Mouse (Mus musculus): ENCODE measurements around the gene Cisd3. TPM values are rescaled to one million over a fixed set of nuclear protein-coding genes. Genes with fewer than 3 reads are reported as not detected.
A peak's percentile ranks its signal among the peaks of the same experiment; 100 is the strongest.

Gene Cisd3
- polyA plus RNA-seq, 1 experiment from 2014 or later, result 53.1 TPM

GRCm38 (mm10) chr11:97669829-97670228 is 15.8 kb upstream of the Cisd3 start:
- peaks cover 34% of the 10 kb centered on the region for H3K4me1 ChIP-seq (ENCODE audit: insufficient read depth, low read length)
- peaks cover 77% of the 10 kb centered on the region for H3K36me3 ChIP-seq (ENCODE audit: insufficient read depth, low read length)
- no peak overlapping the region for H3K4me3 ChIP-seq (ENCODE audit: low read length)
- no peaks in the 10 kb centered on the region for H3K27me3 ChIP-seq (ENCODE audit: insufficient read depth, low read length)
- H3K4me2 ChIP-seq (replicated peaks; ENCODE audit: low read depth, low read length), result no peak overlapping the region
- H3K9me3 ChIP-seq (ENCODE audit: low read length), result no peaks in the 10 kb centered on the region
- 22% methylated on average over 6 of the region's 6 CpGs for WGBS
- peak overlapping the region; percentile 80 for H3K27ac ChIP-seq (ENCODE audit: low read length)
- H3K9ac ChIP-seq (replicated peaks; ENCODE audit: low read length), result no peak overlapping the region
- ATAC-seq (ENCODE audit: low FRiP score, low TSS enrichment), result peak; percentile 21; the same call in 1 of the 2 replicates

DNA sequence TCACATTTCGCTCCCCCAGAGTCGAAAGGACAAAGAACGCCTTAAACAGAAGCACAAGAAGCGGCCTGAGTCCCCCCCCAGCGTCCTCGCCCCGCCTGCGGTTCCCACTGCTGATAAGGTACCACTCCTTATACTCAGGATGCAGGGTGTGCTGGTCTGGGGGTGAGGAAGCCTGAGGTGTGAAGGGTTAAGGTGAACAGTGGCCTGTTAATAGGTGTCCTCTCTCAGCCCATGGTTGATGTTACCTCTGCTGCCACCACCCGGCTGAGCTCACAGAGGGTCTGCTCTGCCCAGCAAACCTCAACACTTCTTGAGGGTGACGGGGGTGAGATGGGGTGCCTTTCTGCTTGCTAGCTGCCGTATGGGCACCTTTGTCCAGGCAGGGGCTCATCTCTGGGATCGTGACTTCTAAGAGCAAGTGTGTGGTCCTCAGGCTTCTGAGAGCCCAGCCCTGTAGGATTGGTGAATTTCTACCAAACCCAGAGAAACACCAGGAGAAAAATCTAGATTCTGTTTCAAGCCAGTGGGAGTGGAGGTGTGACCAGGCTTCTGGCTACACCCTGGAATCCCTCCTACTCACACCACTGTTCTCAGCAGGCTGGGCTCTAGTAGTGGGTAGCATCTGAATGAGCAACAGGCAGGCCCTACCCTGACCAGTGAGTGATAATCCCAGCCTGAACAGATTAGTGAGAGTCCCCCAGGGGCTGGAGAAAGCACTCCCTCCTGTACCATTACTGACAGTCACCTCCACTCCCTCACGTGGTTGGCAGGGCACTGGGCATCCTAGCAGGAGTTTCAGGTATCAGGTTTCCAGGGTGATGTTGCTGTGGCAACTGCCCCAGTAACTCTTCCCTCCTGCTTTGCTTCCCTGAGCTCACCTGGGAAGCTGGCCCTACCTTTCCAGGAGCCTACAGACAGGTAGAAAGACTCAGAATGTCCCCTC is 15.1 kb upstream of the Cisd3 start:
- Histone ChIP-seq H3K27me3 (ENCODE audit: insufficient read depth, low read length) (no peaks in the 10 kb centered on the region), H3K4me2 (replicated peaks; ENCODE audit: low read depth, low read length) (no peak overlapping the region), H3K36me3 (ENCODE audit: insufficient read depth, low read length) (peaks cover 81% of the 10 kb centered on the region), H3K4me3 (ENCODE audit: low read length) (no peak overlapping the region), H3K27ac (ENCODE audit: low read length) (peak overlapping the region; percentile 33; the same call in 1 of the 2 replicates), H3K4me1 (ENCODE audit: insufficient read depth, low read length) (peaks cover 28% of the 10 kb centered on the region), H3K9me3 (ENCODE audit: low read length) (no peaks in the 10 kb centered on the region), H3K9ac (replicated peaks; ENCODE audit: low read length) (no peak overlapping the region)
- WGBS, result 65% methylated on average over 13 of the region's 13 CpGs
- ATAC-seq (ENCODE audit: low FRiP score, low TSS enrichment), result no peak

GRCm38 (mm10) chr11:97671177-97671527 is 14.5 kb upstream of the Cisd3 start:
- H3K36me3 ChIP-seq (ENCODE audit: insufficient read depth, low read length), result peaks cover 79% of the 10 kb centered on the region
- H3K4me3 ChIP-seq (ENCODE audit: low read length), result no peak overlapping the region
- no peaks in the 10 kb centered on the region for H3K9me3 ChIP-seq (ENCODE audit: low read length)
- H3K4me1 ChIP-seq (ENCODE audit: insufficient read depth, low read length), result peaks cover 28% of the 10 kb centered on the region
- no peak for ATAC-seq (ENCODE audit: low FRiP score, low TSS enrichment)
- 52% methylated on average over 2 of the region's 2 CpGs for WGBS
- H3K9ac ChIP-seq (replicated peaks; ENCODE audit: low read length), result no peak overlapping the region
- no peak overlapping the region for H3K4me2 ChIP-seq (replicated peaks; ENCODE audit: low read depth, low read length)
- no peak overlapping the region for H3K27ac ChIP-seq (ENCODE audit: low read length)
- H3K27me3 ChIP-seq (ENCODE audit: insufficient read depth, low read length), result no peaks in the 10 kb centered on the region

GRCm38 (mm10) chr11:97673148-97673547 is 12.5 kb upstream of the Cisd3 start:
- H3K9ac ChIP-seq (replicated peaks; ENCODE audit: low read length), result no peak overlapping the region
- ATAC-seq (ENCODE audit: low FRiP score, low TSS enrichment), result no peak
- no peaks in the 10 kb centered on the region for H3K9me3 ChIP-seq (ENCODE audit: low read length)
- no peak overlapping the region for H3K27ac ChIP-seq (ENCODE audit: low read length)
- H3K4me2 ChIP-seq (replicated peaks; ENCODE audit: low read depth, low read length), result no peak overlapping the region
- peaks cover 75% of the 10 kb centered on the region for H3K36me3 ChIP-seq (ENCODE audit: insufficient read depth, low read length)
- peaks cover 28% of the 10 kb centered on the region for H3K4me1 ChIP-seq (ENCODE audit: insufficient read depth, low read length)
- H3K27me3 ChIP-seq (ENCODE audit: insufficient read depth, low read length), result no peaks in the 10 kb centered on the region
- WGBS, result 90% methylated on average over 11 of the region's 11 CpGs
- H3K4me3 ChIP-seq (ENCODE audit: low read length), result no peak overlapping the region

DNA sequence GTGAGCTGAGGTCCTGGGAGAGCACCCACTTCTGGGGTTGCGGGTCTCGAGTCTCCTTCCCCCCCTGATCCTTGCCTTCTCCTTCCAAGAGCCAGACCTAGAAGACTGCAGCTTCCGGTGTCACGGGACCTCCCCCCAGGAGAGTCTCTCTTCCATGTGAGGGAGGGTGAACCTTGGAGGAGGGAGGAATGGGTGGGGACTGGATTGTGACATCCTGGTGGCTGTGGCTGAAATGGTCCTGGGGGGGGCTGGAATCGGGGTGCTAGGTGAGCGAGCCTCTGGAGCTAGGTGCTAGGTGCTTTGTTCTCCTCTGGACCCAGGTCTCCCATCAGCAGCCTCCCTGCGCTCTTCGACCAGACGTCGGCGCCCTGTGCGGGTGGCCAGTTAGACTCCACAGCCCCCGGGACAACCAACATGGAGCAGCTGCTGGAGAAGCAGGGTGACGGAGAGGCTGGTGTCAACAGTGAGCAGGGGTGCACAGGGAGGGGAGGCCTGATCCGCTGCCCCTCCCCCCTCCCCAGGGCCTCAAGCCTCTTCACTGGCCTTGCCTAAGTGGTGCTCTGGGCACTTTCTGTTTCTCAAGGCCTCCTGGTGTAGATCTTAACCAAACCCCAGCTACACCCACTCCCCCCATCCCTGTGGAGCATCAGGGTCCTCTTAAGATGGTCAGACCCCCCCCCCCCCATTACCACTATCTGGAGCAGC is 9.4 kb upstream of the Cisd3 start:
- H3K4me3 ChIP-seq (ENCODE audit: low read length), result no peak overlapping the region
- no peak overlapping the region for H3K9ac ChIP-seq (replicated peaks; ENCODE audit: low read length)
- no peak overlapping the region for H3K4me2 ChIP-seq (replicated peaks; ENCODE audit: low read depth, low read length)
- peaks cover 82% of the 10 kb centered on the region for H3K36me3 ChIP-seq (ENCODE audit: insufficient read depth, low read length)
- H3K9me3 ChIP-seq (ENCODE audit: low read length), result no peaks in the 10 kb centered on the region
- H3K4me1 ChIP-seq (ENCODE audit: insufficient read depth, low read length), result no peaks in the 10 kb centered on the region
- no peak for ATAC-seq (ENCODE audit: low FRiP score, low TSS enrichment)
- no peak overlapping the region for H3K27ac ChIP-seq (ENCODE audit: low read length)
- WGBS, result 84% methylated on average over 14 of the region's 15 CpGs
- H3K27me3 ChIP-seq (ENCODE audit: insufficient read depth, low read length), result no peaks in the 10 kb centered on the region

GRCm38 (mm10) chr11:97677381-97677780 is 8.2 kb upstream of the Cisd3 start:
- 57% methylated on average over 15 of the region's 15 CpGs for WGBS
- Histone ChIP-seq H3K9me3 (ENCODE audit: low read length) (no peaks in the 10 kb centered on the region), H3K9ac (replicated peaks; ENCODE audit: low read length) (no peak overlapping the region), H3K27me3 (ENCODE audit: insufficient read depth, low read length) (no peaks in the 10 kb centered on the region), H3K4me3 (ENCODE audit: low read length) (no peak overlapping the region), H3K36me3 (ENCODE audit: insufficient read depth, low read length) (peaks cover 82% of the 10 kb centered on the region), H3K27ac (ENCODE audit: low read length) (no peak overlapping the region), H3K4me1 (ENCODE audit: insufficient read depth, low read length) (peaks cover 4% of the 10 kb centered on the region; the same call in 1 of the 2 replicates), H3K4me2 (replicated peaks; ENCODE audit: low read depth, low read length) (no peak overlapping the region)
- no peak for ATAC-seq (ENCODE audit: low FRiP score, low TSS enrichment)

DNA sequence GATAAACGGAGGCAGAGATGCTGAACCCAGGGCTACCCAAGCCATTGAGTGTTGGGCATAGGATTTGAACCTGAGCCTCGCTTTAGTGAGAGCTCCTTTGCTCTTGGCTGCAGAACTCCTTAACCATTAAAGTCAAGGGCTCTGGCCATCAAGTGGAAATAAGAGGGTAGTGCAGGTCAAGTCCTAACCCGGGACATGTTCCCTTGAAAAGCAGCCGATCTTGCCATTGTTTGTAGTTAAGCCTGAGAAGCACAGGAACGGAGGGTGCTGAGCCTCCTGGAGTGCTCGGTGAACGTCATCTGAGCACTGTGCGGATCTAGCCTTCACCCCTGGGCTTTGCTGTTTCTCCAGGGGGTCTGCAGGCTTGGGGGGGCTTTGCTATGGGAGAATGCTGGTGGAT is 7.8 kb upstream of the Cisd3 start:
- ATAC-seq (ENCODE audit: low FRiP score, low TSS enrichment), result no peak
- no peak overlapping the region for H3K9ac ChIP-seq (replicated peaks; ENCODE audit: low read length)
- peaks cover 82% of the 10 kb centered on the region for H3K36me3 ChIP-seq (ENCODE audit: insufficient read depth, low read length)
- no peaks in the 10 kb centered on the region for H3K9me3 ChIP-seq (ENCODE audit: low read length)
- H3K27ac ChIP-seq (ENCODE audit: low read length), result no peak overlapping the region
- 68% methylated on average over 8 of the region's 8 CpGs for WGBS
- no peak overlapping the region for H3K4me2 ChIP-seq (replicated peaks; ENCODE audit: low read depth, low read length)
- no peaks in the 10 kb centered on the region for H3K27me3 ChIP-seq (ENCODE audit: insufficient read depth, low read length)
- H3K4me1 ChIP-seq (ENCODE audit: insufficient read depth, low read length), result peaks cover 5% of the 10 kb centered on the region; the same call in 1 of the 2 replicates
- H3K4me3 ChIP-seq (ENCODE audit: low read length), result no peak overlapping the region

- ATAC-seq (ENCODE audit: low FRiP score, low TSS enrichment), result no peak
- WGBS, result 86% methylated on average over 10 of the region's 15 CpGs
- Histone ChIP-seq H3K9ac (replicated peaks; ENCODE audit: low read length) (no peak overlapping the region), H3K4me1 (ENCODE audit: insufficient read depth, low read length) (peaks cover 5% of the 10 kb centered on the region; the same call in 1 of the 2 replicates), H3K27me3 (ENCODE audit: insufficient read depth, low read length) (no peaks in the 10 kb centered on the region), H3K4me2 (replicated peaks; ENCODE audit: low read depth, low read length) (no peak overlapping the region), H3K27ac (ENCODE audit: low read length) (no peak overlapping the region), H3K9me3 (ENCODE audit: low read length) (no peaks in the 10 kb centered on the region), H3K36me3 (ENCODE audit: insufficient read depth, low read length) (peaks cover 81% of the 10 kb centered on the region), H3K4me3 (ENCODE audit: low read length) (no peak overlapping the region)
These were observed 7.3 kb upstream of the Cisd3 start for GRCm38 (mm10) chr11:97678301-97678700.

- Histone ChIP-seq H3K9ac (replicated peaks; ENCODE audit: low read length) (no peak overlapping the region), H3K27ac (ENCODE audit: low read length) (no peak overlapping the region), H3K4me3 (ENCODE audit: low read length) (no peak overlapping the region), H3K4me2 (replicated peaks; ENCODE audit: low read depth, low read length) (no peak overlapping the region), H3K9me3 (ENCODE audit: low read length) (no peaks in the 10 kb centered on the region), H3K27me3 (ENCODE audit: insufficient read depth, low read length) (no peaks in the 10 kb centered on the region), H3K36me3 (ENCODE audit: insufficient read depth, low read length) (peaks cover 62% of the 10 kb centered on the region), H3K4me1 (ENCODE audit: insufficient read depth, low read length) (peaks cover 20% of the 10 kb centered on the region)
- 73% methylated on average over 12 of the region's 12 CpGs for WGBS
- no peak for ATAC-seq (ENCODE audit: low FRiP score, low TSS enrichment)
These were observed 5.2 kb upstream of the Cisd3 start for GRCm38 (mm10) chr11:97680430-97680829.
